Mouse (Mus musculus): Measurements from ENCODE around the gene Dctn5.
"Not testable (repeated sequence)": the region's sequence is repeated elsewhere in the genome, so short reads cannot be mapped to it uniquely, and the experiment has no call there.

Dctn5 gene

DNA sequence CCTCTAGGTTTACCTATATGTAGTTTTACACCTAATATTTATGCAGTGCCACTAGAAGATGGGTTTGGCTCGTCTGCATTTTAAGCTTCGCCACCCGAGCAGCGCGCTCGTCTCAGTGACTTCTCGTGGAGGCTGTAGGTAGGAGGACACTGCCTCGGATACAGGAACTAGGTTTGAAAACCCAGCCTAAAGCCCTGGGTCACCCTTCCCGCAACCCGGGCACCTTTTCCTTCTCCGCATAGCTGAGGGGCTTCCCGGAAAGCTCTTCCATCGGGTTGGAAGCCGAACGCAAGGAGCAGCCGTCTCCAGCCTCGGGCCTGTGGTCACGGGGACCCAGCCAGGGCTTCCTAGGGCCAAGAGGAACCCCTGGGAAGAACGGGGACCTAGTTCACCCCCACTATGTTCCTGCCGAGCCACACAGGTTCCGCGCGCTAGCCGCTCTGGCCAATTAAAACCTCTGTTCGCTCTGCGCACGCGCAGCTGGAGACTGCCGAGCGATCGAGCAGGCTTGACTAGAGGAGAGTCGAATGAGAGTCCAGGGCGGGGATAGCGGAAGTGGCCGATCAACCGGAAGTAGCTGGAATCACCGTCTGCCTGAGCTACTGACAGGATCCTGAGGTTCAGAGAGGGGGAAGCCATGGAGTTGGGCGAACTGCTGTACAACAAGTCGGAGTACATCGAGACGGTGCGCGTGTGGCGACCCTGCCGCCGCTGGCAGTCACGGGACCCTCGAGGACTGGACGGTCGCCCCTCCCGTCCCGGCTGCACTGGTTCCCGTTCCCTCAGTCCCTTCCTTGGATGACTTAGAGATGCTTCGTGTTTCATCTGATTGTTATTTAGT lies at the start of gene Dctn5, which contains the start of gene Palb2:
Gene Dctn5, plus strand, starts transcription at position 545 of the 841 bp plus-strand sequence.
Gene Palb2, minus strand, starts transcription at position 489 of the 841 bp plus-strand sequence.
- peak; percentile 94 to 97 for DNase-seq

DNA sequence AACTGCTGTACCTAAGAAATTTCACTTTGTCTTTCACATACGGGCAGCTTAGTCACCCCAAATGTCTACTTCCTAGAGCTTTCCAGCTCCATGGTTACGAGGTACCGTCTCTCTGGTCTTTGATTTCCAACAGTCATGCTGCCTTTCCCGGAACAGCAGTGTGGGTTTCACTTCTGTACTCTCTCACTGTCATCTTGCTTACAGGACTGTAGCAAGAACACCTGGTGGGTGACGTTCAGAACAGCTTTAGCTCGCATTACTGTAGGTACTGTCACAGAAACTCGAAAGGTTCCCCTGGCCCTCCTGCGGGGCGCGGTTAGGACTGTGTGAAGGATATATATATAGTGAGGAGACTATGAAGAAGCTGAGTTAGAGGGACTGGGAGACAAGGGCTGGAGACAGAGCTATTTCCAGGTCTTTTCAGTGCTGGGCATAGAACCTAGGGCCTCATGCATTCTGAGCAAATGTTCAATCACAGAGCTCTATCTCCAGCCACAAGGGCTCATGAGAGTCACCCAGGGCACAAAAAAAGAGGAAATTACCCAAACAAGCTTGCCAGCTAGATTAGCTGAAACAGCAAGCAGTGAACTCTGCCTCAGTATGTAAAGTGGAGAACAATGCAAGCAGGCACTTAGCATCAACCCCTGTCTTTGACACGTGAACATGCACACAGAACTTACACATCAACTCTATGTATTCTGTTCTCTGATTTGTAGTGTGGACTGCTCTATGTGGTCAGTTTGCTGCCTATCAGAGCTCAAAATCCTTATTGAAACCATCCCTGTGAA lies 45.5 kb upstream of the Dctn5 start:
- DNase-seq, result peak in 1 of 2 experiments; percentile 24

DNA sequence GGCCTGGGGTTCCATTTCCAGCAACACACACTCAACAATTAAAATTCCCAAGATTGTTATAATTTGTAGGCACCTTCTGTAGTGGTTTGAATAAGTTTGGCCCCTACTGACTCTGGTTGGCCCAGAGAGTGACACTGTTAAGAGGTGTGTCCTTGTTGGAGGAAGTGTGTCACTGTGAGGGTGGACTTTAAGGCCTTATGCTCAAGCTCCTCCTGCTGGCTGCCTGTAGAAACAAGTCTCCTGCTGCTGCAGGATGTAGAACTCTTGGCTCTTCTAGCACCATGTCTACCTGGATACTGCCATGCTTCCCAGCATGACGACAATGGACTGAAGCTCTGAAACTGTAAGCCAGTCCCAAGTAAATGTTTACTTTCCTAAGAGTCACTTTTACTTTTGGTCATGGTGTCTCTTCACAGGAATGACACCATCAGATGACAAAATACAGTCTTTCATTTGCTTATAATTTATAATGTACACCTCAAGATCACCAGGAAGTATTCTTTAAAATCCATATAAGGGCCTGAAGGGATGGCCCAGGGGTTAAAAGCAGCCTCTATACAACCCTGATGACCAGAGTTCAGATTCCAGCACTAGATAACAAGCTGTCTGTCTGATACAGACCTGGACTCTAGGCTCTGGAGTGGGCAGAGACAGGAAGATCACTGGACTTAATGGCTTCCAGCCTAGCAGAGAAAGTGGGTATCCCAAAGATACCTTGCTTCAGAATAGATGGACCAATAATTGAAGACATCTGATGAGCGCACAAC lies 38.1 kb upstream of the Dctn5 start:
- peak in 1 of 2 experiments; percentile 11 for DNase-seq

DNA sequence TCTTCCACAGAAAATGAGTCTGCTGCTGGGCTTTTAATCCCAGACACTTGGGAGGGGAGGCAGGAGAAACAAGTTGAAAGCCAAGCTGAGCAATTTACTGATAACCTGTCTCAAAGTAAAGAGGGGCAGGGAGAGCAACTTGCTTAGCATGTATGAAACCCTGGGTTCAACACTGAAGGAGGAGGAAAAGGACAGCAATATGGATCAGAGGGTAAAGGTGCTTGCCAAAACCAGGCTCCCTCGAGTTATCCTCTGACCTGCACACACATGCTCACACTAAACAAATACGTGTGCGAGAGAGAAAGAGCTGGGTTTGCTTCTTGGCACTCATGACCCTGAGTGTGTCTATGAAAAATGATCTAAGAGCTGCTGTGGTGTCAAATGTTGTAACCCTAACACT lies 34.8 kb upstream of the Dctn5 start:
- DNase-seq, result no peak

DNA sequence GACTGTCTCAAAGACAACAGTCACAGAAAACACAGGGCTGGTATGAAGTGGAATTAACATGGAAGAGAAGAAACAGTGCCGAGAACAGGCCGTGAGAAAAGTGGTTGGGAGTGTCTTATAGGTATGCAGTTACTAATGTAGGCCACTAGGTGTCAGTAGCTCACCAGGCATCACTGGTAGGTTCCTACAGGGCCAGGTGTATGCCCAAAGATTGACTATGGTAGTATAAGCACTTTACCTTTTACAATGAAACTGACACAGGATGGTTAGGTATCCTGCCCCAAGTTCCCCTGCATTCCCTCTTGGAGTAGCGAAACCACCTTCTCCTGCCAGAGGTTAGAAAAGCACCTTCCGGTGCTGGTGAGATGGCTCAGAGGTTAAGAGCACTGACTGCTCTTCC lies 33.6 kb upstream of the Dctn5 start:
- peak in 1 of 2 experiments; percentile 39 for DNase-seq

DNA sequence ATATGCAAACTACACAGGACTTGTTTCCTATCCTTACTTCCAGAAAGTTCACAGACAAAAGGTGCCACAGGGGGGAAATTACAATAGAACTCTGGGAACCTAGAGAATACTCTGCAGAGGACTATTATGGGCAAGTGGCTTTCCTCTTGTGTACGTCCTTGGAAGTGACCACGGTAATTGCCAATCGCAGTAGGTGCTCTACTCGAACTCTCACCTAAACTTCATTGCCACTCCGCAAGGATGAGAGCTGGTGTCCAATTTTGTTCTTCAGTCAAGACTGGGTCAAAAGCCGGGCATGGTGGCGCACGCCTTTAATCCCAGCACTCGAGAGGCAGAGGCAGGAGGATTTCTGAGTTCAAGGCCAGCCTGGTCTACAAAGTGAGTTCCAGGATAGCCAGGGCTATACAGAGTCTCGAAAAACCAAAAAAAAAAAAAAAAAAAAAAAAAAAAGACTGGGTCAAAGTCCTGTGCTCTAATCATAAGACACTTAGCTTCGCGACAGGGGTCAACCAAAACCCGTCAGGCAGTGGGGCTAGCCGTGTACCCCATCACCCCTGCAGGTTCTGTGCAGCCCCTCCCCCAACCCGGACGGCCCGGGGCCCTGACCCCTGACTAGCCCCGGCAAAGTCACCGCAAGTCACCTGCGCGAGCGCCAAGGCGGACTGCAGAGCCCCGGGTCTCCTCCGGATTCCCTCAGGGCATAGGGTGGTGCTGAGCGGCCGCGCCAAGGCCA lies 31.7 kb upstream of the Dctn5 start:
- not testable (repeated sequence) for DNase-seq

DNA sequence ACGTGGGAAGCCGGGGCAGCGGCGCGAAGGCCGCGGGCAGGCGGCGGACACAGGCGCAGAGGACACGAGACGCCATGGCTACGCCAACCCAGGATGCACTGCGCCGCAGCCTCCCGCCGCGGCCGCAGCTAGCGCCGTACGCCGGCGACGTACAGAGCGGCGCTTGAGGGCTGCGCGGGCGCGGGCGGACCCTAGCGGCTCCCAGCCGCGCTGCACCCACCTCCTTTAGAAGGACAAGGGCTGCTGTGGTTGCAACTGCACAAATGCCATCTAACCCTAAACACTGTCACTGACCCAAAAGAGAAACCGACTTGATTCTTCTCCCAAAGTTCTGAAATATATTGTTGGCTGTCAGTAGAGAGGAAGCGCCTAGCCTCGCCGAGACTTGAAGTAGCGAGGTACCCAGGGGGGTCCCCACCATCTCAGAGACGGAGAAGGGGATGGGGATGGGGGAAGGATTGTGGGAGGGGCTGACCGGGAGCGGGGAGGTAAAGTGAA lies 31.0 kb upstream of the Dctn5 start, which contains the start of gene Ndufab1:
Gene Ndufab1, minus strand, starts transcription at position 140 of the 498 bp plus-strand sequence.
- peak; percentile 73 to 87 for DNase-seq

DNA sequence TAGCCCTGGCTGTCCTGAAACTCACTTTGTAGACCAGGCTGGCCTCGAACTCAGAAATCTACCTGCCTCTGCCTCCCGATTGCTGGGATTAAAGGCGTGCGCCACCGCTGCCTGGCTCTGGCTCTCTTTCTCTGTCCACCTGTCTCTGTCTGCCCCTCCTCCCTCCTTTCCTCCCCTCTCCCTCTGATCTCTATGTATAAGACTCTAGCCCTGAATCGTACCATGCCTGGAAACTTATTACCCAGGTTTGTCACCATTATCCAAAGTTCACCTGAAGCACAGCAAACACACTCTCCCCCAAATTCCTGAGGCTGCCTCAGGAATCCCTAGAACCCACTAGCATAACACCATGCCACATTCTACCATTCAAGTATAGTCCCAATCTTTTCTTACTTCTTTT lies 24.6 kb upstream of the Dctn5 start:
- DNase-seq, result no peak

DNA sequence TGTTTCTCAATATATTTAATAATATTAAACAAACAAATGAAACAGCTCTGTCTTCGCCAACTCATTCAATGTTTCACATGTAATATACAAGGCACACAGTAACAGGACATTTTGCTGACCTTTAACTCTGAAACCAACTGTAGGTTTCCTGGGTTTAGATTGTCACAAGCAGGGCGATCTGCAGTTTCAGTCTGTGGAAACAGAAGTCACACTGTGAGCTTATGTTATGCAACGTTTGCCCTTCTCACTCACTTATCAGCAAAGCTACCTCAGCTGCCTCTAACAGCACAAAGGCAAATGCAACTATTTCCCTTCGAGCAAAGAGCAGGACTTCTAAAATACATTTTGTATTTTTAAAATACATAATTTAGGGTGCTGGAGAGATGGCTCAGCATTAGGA lies 9.3 kb upstream of the Dctn5 start:
- no peak for DNase-seq

DNA sequence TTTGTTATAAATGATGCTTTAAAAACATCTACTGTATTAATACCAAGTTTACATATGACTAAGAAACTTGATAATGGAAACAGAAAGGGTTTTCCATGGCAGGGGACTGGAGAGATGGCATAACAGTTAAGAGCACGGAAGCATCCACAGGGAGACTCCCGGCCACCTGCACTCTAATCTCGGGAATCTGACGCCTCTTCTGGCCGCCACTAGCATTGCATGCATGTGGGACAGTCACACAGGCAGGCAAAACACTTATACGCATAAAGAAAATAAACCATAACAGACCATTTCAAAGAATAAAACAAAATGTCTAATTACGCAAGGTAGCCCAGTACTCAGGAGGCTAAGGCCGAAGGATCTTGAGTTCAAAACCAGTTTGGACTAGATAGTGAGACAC lies 7.2 kb upstream of the Dctn5 start:
- no peak for DNase-seq

DNA sequence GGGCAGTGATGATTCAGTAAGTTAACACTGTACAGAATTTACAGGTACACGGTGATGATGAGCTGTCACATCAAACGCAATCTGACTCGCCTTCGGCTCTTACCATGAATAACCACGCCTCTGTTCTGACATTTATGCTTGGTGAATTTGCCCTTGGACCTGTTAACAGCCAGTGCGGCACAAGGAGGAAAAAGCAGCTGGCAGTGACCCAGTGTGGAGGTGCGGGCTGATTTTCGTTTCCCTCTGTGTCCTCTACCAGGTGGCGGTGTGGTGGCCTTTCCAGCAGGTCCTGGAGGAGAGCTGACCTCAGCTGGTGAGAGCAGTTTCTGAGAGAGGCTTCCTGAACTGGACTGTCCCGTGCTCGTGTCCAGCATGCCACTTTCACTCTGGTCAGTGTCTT lies 5.9 kb upstream of the Dctn5 start:
- DNase-seq, result no peak

DNA sequence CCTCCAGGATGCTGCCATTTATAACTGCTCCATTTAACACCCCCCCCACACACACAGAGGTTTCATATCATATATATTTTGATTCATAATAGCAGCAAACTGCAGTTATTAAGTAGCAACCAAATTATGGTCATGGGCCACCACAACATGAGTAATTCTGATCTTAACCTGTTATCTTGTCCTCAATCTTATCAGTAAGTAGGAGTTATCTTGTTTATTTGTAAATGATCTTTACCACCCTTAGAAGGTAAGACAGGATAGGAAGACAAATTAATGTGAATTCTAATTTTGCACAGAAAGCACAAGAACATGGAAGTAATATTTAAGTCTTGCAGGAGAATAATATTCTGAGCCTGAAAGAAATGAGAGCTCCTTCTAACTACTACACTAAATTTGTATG lies 1.0 kb upstream of the Dctn5 start:
- DNase-seq, result no peak

DNA sequence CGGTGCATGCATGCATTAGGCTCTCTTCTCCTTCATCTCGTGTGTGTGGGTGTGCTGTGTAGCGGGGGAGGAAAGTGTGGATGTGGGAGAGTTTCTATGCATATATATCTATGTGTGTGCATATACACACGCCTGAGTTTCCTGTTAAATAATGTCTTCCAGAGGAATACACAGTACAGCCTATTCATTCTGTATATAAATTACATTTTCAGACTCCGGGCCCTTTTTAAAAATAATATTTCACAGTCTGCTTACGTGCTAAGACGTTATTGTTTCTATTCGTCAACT lies 441 bp downstream of the Dctn5 start:
- no peak for DNase-seq

DNA sequence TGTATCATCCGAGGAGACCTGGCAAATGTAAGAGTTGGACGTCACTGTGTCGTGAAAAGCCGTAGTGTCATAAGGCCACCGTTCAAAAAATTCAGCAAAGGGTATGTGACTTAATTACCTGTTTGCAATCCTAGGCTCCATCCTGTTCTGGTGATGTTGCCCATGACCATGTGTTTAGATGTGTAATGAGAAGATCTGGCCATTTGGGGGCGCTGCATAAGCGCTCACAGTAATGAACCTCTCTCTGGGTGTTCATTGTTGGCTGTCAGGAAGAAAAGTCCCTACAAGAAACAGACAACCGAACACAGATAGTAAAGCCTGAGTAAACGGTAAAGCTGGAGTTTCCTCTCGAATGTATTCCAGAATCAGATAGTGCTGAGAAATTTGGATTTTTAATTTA lies 2.2 kb downstream of the Dctn5 start:
- no peak for DNase-seq

DNA sequence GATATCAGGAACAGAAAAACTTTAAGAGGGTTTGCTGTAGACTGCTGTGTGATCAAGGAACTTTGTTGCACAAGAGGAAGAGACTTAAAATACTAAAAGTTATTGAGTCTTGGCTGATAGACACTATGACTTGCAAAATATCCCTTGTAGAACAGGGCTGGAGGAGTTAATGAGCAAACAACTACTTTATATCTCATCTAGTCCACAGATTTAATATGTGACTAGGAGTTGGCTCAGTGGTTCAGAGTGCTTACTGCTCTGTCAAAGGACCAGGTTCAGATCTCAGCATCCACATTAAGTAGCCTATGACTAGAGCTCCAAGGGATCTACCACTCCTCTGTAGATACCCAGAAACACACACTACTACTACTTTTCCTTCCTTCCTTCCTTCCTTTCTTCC lies 4.2 kb downstream of the Dctn5 start:
- DNase-seq, result no peak

DNA sequence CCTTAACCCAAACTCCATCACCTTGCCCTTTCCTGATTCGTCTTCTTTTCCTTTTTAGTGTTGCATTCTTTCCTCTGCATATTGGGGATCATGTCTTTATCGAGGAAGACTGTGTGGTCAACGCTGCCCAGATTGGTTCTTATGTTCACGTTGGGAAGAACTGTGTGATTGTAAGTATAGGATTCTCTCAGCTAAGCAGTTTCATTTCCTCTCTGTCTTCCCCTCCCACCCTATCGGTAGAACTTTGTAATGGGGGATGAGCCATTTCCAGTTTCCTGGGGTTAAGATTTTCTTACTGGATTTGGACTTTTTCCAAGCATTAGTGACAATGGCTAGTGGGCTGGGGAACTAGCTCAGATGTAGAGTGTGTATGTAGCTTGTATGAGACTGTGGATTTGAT lies 5.3 kb downstream of the Dctn5 start:
- DNase-seq, result no peak

DNA sequence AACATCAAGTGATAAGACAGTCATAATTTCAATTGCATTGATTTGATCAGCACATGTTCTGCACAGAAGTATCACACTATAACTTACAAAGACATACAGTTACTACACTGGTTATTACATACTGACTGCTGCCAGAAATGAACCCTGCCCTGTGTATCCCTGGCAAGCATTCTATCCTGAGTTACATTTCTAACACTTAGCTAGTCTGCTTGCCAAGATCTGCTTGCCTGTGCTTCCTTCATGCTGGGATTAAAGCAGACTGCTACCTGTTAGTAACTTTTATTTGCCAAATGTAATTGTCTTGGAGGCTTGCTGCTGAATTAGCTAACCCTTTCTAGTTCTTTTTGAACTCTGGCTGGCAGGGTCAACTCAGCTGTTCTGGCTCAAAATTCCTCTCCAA lies 8.2 kb downstream of the Dctn5 start:
- DNase-seq, result no peak

DNA sequence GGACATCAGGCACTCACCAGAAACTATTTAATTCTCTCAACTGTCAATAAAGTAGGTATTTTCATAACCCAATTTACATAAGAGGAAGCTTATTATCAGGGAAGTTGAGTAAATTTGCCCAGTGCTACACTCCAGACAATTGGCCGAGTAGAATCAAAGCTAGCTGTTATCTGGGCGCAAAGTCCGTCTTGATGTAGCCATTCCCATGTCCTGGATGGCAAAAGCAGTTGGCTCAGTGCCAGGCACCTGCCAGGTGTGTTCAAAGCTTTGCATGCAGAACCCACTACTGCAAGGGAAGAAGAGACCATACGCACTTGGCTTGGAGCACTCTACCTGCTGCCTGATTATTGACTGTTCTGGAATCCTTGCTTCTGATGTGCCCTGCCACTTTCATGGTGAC lies 19.6 kb downstream of the Dctn5 start:
- DNase-seq, result no peak

DNA sequence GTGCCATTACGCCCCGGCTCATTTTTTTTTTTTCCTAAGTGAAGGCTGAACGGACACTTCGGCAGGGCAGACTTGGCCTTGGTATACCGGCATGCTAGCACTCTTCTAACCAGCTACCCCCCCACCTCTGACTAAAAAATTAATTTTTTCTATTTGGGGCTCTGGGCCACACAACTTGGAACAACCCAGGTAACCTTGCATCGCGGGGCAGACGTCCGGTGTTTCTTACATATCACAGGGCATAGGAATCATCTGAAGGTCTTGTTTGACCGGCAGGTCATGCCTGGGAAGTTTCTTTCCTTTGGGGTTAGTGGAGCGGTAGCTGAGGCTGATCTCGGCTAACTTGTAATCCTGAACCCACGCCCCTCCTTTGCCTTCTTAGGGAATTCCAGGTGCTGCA lies 25.6 kb downstream of the Dctn5 start:
- DNase-seq, result no peak

DNA sequence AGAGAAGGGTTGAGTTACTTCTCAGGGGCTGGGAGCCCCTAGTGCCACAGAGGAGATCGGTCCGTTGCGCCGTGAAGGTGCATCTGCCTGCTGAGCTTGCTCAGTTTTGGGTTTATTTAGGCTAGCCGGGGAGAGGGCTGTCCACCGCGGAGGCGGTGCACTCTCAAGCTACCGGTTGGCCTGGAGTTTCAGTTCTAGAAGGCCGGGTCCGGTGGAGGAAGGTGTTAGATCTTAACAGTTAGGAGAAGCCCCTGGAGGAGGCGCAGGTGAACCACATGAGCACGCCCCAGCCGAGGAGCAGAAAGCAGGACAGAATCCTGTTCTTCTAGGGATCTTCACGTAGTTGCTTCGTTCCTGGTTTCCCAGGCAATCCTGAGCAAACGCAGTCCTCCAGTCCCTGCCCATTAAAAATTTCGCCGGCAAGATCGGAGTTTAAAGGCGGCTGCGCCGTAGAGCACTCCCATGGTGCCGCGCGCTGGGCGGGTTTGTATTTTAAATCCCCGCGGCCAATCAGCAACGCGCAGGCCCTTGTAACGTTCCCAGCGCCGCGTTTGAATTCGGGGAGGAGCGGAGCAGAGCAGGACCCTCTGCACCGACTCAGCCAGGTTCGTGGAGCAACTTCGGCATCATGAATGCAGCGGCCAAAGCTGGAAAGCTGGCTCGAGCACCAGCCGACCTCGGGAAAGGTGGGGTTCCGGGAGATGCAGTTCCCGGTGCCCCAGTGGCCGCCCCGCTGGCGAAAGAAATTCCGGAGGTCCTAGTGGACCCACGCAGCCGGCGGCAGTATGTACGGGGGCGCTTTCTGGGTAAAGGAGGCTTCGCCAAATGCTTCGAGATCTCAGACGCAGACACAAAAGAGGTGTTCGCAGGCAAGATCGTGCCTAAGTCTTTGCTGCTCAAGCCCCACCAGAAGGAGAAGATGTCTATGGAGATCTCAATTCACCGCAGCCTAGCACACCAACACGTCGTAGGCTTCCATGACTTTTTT lies 26.4 kb downstream of the Dctn5 start, which contains the start of gene Plk1:
Gene Plk1, plus strand, starts transcription at position 525 of the 988 bp plus-strand sequence.
- peak; percentile 46 to 65 for DNase-seq

DNA sequence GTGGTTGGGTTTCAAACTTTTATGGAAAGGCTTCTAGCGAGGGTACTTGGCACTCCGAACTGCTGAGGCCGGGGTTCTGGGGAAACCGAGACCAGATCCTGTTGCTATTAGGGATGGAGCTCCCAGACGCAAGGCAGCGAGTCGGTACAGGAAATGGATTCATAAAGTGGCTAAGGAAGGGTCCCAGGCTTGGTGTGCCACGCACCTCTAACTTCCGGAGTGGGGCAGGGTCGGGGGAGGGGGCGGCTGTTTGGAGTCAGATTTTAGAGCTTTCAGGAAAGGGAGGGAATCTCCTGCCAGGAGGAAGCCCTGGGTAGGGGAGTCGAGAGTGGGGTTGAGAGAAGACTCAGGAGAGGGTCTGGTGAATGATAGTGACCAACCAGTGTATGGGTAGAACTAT lies 27.2 kb downstream of the Dctn5 start:
- no peak for DNase-seq

All from spleen, adult 18-20 months (tissue).